Mouse (Mus musculus) midbrain, embryonic 15.5 days (tissue): ENCODE measurements around the gene Pabpn1. TPM values are rescaled to one million over a fixed set of nuclear protein-coding genes. Genes with fewer than 3 reads are reported as not detected.

Experiments
- ATAC-seq: fragments of 200-750 bp; cut with Nextera tagmentation; replicated peaks from 2 replicates; pipeline ENCODE4 v1.8.0; 2017; ENCODE audit warnings: moderate TSS enrichment
- H3K27ac ChIP-seq: fragments of 300-500 bp; sonication (generic); 2 replicates; pipeline ENCODE4 v1.5.1; 2015; ENCODE audit warnings: mild to moderate bottlenecking, inconsistent platforms
- H3K27me3 ChIP-seq: fragments of 300-500 bp; sonication (generic); replicated peaks from 2 replicates; pipeline ENCODE4 v1.6.1; 2015; ENCODE audit warnings: inconsistent platforms
- H3K36me3 ChIP-seq: fragments of 300-500 bp; sonication (generic); replicated peaks from 2 replicates; pipeline ENCODE4 v1.6.1; 2015; ENCODE audit warnings: inconsistent platforms
- H3K4me1 ChIP-seq: fragments of 300-500 bp; sonication (generic); 2 replicates; pipeline ENCODE4 v1.6.1; 2015; ENCODE audit warnings: inconsistent platforms
- H3K4me2 ChIP-seq: fragments of 300-500 bp; sonication (generic); 2 replicates; pipeline ENCODE4 v1.6.1; 2015; ENCODE audit warnings: inconsistent platforms, mild to moderate bottlenecking, moderate library complexity
- H3K4me3 ChIP-seq: fragments of 300-500 bp; sonication (generic); 2 replicates; pipeline ENCODE4 v1.5.1; 2015; ENCODE audit warnings: mild to moderate bottlenecking, inconsistent platforms
- H3K9ac ChIP-seq: fragments of 300-500 bp; sonication (generic); 2 replicates; pipeline ENCODE4 v1.6.1; 2015; ENCODE audit warnings: mild to moderate bottlenecking, inconsistent platforms
- H3K9me3 ChIP-seq: fragments of 300-500 bp; sonication (generic); 2 replicates; pipeline ENCODE4 v1.6.1; 2016; ENCODE audit warnings: inconsistent platforms
- WGBS: fragments of 180-500 bp; shearing (Covaris S2); methylation state at CpG from one replicate; pipeline ENCODE4 v1.1.7; 2015; ENCODE audit warnings: mixed read lengths; 5-methylcytosine and 5-hydroxymethylcytosine counted together
- polyA plus RNA-seq: library from polyadenylated mRNA; unstranded; fragments of >200 nt; fragmentation: Nextera tagmentation; extraction: Ambion mirVana; gene quantifications from 2 replicates; pipeline ENCODE4 v1.2.1, GENCODE M21; 2015

Pabpn1 gene
- polyA plus RNA-seq, 1 experiment from 2014 or later: 183 TPM

DNA sequence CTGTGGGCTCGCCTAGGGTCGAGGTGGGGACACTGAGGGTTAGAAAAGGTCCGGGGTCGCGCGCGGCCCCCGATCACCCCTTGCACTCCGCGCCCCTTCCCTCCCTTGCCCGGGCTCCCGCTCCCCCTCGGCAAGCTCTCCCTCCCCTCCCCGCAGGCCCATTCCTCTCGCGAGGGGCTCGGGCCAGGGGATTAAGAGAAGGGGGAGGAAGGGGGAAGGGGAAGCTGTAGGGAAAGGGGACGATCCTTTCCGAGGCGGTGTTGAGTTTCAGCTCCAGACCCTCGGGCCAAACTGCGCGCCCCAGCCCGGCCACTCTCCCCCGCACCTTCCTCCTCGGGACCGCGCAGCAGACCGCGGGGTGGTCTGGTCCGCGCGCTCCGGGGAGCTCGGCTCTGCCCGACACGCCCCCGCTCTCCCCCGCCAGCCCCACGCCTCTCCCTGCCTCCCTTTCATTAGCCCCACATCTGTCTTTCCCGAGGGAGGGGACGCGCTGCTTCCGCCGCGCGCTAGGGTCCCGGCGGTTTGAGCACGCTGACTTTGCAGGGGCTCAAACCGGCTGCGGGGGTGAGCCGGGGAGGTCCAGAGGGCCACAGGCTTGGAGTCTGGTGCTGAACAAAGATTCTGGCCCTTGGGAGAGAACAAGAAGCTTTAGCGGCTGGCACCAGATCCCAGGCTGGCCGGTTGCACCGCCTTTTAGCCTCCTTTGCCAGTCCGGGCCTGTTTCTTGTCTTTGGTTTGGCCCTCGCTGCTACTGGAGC, 34.3 kb downstream of the Pabpn1 start:
- Histone ChIP-seq H3K4me1 (peaks cover 41% of the 10 kb centered on the region), H3K4me2 (peak overlapping the region; percentile 85), H3K9ac (peak overlapping the region; percentile 64), H3K27ac (peak overlapping the region; percentile 85), H3K9me3 (no peaks in the 10 kb centered on the region), H3K36me3 (no peaks in the 10 kb centered on the region; the same call in 1 of the 2 replicates), H3K4me3 (peak overlapping the region; percentile 51), H3K27me3 (no peaks in the 10 kb centered on the region)
- ATAC-seq: peak; percentile 65
- WGBS: under 1% methylated on average over 56 of the region's 58 CpGs

DNA sequence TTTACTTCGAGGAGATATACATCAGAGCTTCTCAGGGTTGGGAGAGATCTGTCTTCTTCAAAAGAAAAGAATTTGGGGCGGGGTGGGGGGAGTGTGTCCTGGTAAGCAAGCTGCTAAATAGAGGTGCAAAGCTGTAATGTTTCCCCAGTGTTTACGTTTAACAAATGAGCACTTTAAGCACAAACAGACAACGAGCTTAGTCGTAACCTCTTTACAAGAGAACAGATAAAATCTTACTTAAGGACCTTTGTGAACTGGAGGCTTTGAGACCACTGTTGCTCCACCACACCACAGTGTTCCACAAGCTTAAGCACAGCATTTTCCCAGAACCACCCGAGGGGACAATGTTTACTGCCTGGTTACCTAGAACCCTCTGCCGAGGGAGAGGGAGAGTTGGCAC, 35.0 kb downstream of the Pabpn1 start:
- WGBS: 17% methylated on average over 7 of the region's 7 CpGs
- H3K4me1 ChIP-seq: peaks cover 41% of the 10 kb centered on the region
- H3K4me3 ChIP-seq: peak overlapping the region; percentile 51
- no peaks in the 10 kb centered on the region for H3K27me3 ChIP-seq
- no peaks in the 10 kb centered on the region for H3K9me3 ChIP-seq
- no peaks in the 10 kb centered on the region for H3K36me3 ChIP-seq
- no peak for ATAC-seq
- peak overlapping the region; percentile 85 for H3K27ac ChIP-seq
- H3K9ac ChIP-seq: peak overlapping the region; percentile 64; the same call in 1 of the 2 replicates
- peak overlapping the region; percentile 85 for H3K4me2 ChIP-seq

- Histone ChIP-seq H3K4me3 (no peak overlapping the region), H3K4me2 (no peak overlapping the region), H3K9me3 (no peaks in the 10 kb centered on the region), H3K4me1 (peaks cover 30% of the 10 kb centered on the region), H3K9ac (no peak overlapping the region), H3K27me3 (no peaks in the 10 kb centered on the region), H3K27ac (no peak overlapping the region), H3K36me3 (no peaks in the 10 kb centered on the region)
- 85% methylated on average over 5 of the region's 5 CpGs for WGBS
- no peak for ATAC-seq
Observed at GRCm38 (mm10) chr14:54929801-54930200, 37.5 kb downstream of the Pabpn1 start.

- peaks cover 24% of the 10 kb centered on the region for H3K4me1 ChIP-seq
- 20% methylated on average over 2 of the region's 2 CpGs for WGBS
- ATAC-seq: no peak
- H3K27me3 ChIP-seq: no peaks in the 10 kb centered on the region
- H3K4me2 ChIP-seq: no peak overlapping the region
- H3K9ac ChIP-seq: no peak overlapping the region
- H3K4me3 ChIP-seq: no peak overlapping the region
- H3K36me3 ChIP-seq: no peaks in the 10 kb centered on the region
- no peak overlapping the region for H3K27ac ChIP-seq
- no peaks in the 10 kb centered on the region for H3K9me3 ChIP-seq
Observed at GRCm38 (mm10) chr14:54930431-54930830, 38.1 kb downstream of the Pabpn1 start.

- Histone ChIP-seq H3K9ac (no peak within 1 kb of the TSS), H3K27me3 (no peaks in the 10 kb centered on the region), H3K4me3 (no peak within 1 kb of the TSS), H3K9me3 (no peaks in the 10 kb centered on the region), H3K4me1 (peaks cover 12% of the 10 kb centered on the region; the same call in 1 of the 2 replicates), H3K4me2 (no peak within 1 kb of the TSS), H3K27ac (no peak within 1 kb of the TSS), H3K36me3 (no peaks in the 10 kb centered on the region)
- no peak for ATAC-seq
- WGBS: 41% methylated on average over 6 of the region's 6 CpGs
Observed at GRCm38 (mm10) chr14:54932645-54933150, 40.4 kb downstream of the Pabpn1 start, which contains the start of gene Il25. TSS of gene Il25 (plus strand) at chr14:54932695.

- Histone ChIP-seq H3K4me1 (peaks cover 7% of the 10 kb centered on the region; the same call in 1 of the 2 replicates), H3K27me3 (no peaks in the 10 kb centered on the region), H3K9me3 (no peaks in the 10 kb centered on the region), H3K27ac (peak within 1 kb of the TSS; percentile 63), H3K36me3 (no peaks in the 10 kb centered on the region), H3K4me3 (no peak within 1 kb of the TSS), H3K9ac (no peak within 1 kb of the TSS), H3K4me2 (no peak within 1 kb of the TSS)
- 37% methylated on average over 8 of the region's 8 CpGs for WGBS
- ATAC-seq: peak; percentile 77
Observed at GRCm38 (mm10) chr14:54935904-54936830, 43.9 kb downstream of the Pabpn1 start, which contains the start of gene Cmtm5. TSS of gene Cmtm5 (plus strand) at chr14:54936261.

DNA sequence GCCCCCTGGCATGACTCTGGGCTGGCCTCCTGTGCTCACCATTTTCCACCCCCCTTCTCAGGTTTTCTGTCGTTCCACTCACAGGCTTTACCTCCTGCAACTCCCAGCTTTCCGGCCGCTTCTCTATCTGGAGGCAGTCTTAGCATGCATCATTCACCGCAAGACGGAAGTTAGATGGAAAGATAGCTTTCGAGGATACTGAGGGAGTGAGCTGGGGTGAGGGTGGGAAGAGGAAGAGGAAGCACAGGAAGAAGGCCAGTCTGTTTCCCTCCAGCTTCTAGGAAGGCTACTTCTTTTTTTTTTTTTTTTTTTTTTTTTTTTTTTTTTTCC, 44.5 kb downstream of the Pabpn1 start:
- Histone ChIP-seq H3K27ac (peak overlapping the region; percentile 63), H3K36me3 (no peaks in the 10 kb centered on the region), H3K27me3 (no peaks in the 10 kb centered on the region), H3K9ac (no peak overlapping the region), H3K4me3 (no peak overlapping the region), H3K4me2 (no peak overlapping the region), H3K4me1 (peaks cover 7% of the 10 kb centered on the region; the same call in 1 of the 2 replicates), H3K9me3 (no peaks in the 10 kb centered on the region)
- no peak for ATAC-seq
- WGBS: 63% methylated on average over 6 of the region's 6 CpGs

DNA sequence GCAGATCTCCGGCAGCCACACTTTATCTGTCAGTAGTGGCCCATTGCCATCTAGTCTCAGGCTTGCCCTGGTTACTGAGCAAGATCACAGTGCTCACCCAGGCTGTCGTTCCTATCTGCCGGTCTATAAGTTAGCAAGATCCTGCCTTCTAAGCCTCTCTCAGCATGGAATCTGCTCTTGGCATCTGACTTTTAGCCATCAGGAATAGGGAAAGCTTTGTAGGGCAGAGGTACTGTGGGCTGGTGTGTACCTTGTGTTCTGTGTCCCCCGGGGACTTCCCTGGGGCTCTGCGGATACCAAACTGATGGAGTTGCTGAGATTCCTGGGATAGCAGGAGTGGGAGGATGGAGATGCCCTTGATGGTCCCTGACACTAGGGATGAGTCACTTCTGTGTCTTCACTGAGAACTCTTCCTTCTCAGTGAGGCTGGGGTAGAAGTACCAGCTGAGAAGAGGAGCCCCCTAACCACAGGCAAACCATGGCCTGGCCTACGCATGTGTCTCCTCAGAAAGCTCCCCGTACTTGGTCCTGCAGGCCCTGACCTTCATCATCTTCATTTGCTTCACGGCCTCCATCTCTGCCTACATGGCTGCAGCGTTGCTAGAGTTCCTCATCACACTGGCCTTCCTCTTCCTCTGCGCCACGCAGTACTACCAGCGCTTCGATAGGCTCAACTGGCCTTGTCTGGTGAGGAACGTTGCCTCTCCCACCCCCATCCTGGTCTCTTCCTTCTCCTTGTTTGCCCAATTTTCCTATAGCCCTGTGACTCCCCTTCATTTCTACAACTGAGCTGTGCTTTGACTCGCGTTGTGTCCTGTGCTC, 45.3 kb downstream of the Pabpn1 start:
- no peak overlapping the region for H3K9ac ChIP-seq
- no peak overlapping the region for H3K27ac ChIP-seq
- no peak for ATAC-seq
- 93% methylated on average over 16 of the region's 16 CpGs for WGBS
- H3K4me1 ChIP-seq: peaks cover 7% of the 10 kb centered on the region; the same call in 1 of the 2 replicates
- H3K4me2 ChIP-seq: no peak overlapping the region
- H3K36me3 ChIP-seq: no peaks in the 10 kb centered on the region
- H3K27me3 ChIP-seq: no peaks in the 10 kb centered on the region
- no peaks in the 10 kb centered on the region for H3K9me3 ChIP-seq
- H3K4me3 ChIP-seq: no peak overlapping the region

DNA sequence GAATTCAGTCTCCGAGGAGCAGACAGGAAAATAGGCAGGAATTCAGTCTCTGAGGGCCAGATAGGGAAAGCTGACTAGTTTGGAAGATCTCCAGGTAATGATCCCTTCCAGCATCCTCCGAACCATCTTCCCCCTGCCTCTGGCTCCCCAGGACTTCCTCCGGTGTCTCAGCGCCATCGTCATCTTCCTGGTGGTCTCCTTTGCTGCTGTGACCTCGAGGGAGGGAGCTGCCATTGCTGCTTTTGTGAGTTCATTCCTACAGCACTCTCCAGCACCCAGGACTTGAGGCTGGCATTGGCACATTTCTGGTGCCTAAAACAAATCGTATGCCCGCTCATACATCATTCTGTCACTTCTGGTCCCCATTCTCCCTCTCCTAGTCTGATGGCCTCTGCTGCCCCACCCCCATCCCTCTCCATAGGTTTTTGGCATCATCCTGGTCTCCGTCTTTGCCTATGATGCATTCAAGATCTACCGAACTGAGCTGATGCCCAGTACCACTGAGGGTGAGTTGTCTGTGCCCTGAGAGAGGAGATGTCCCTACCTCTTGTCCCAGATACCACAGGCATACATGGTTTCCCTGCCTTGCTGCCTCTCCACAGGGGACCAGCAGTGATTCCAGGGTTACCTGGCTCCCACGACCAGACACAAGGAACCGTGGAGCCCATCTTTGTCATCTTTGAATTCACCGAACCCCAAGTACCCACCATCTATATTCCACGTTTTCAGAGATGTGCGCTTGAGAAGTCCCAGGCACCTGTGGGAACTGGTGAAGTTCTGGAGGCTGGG, 46.3 kb downstream of the Pabpn1 start:
- no peak overlapping the region for H3K4me2 ChIP-seq
- no peak for ATAC-seq
- 83% methylated on average over 15 of the region's 15 CpGs for whole genome bisulfite sequencing

GRCm38 (mm10) chr14:54939434-54940175, 47.3 kb downstream of the Pabpn1 start:
- ATAC-seq: no peak
- Histone ChIP-seq H3K4me1 (peaks cover 7% of the 10 kb centered on the region; the same call in 1 of the 2 replicates), H3K9me3 (no peaks in the 10 kb centered on the region), H3K36me3 (no peaks in the 10 kb centered on the region), H3K4me2 (no peak overlapping the region), H3K27ac (no peak overlapping the region), H3K9ac (no peak overlapping the region), H3K4me3 (no peak overlapping the region), H3K27me3 (no peaks in the 10 kb centered on the region)
- 56% methylated on average over 12 of the region's 12 CpGs for WGBS

More for the DNA sequence above, 46.3 kb downstream of the Pabpn1 start:
- Histone ChIP-seq H3K4me3 (no peak overlapping the region), H3K36me3 (no peaks in the 10 kb centered on the region), H3K9ac (no peak overlapping the region), H3K27me3 (no peaks in the 10 kb centered on the region), H3K4me1 (peaks cover 7% of the 10 kb centered on the region; the same call in 1 of the 2 replicates), H3K9me3 (no peaks in the 10 kb centered on the region), H3K27ac (no peak overlapping the region)
